Mouse (Mus musculus) thymus, adult 2 months (tissue): ENCODE measurements around the gene Gm15737. TPM values are rescaled to one million over a fixed set of nuclear protein-coding genes. Genes with fewer than 3 reads are reported as not detected.

Experiments
- DNase-seq: peaks from one replicate; pipeline ENCODE4 v3.0.0; 2021
- H3K27ac ChIP-seq: fragments of 200-500 bp; 2 replicates; pipeline ENCODE4 v1.5.1; 2012; ENCODE audit warnings: low read length, control low read depth; ENCODE audit not compliant: control insufficient read depth, insufficient read depth
- H3K27me3 ChIP-seq: fragments of 200-500 bp; 2 replicates; pipeline ENCODE4 v1.6.1; 2012; ENCODE audit warnings: mild to moderate bottlenecking, low read length, moderate library complexity, mixed read lengths; ENCODE audit not compliant: control insufficient read depth, insufficient read depth
- H3K36me3 ChIP-seq: fragments of 200-500 bp; 2 replicates; pipeline ENCODE4 v1.6.1; 2012; ENCODE audit warnings: mild to moderate bottlenecking, low read length, moderate library complexity; ENCODE audit not compliant: control insufficient read depth, insufficient read depth
- H3K4me1 ChIP-seq: fragments of 200-500 bp; replicated peaks from 2 replicates; pipeline ENCODE4 v1.6.1; 2012; ENCODE audit warnings: low read length; ENCODE audit not compliant: control insufficient read depth, insufficient read depth
- H3K4me3 ChIP-seq: fragments of 200-500 bp; 2 replicates; pipeline ENCODE4 v1.5.1; 2012; ENCODE audit warnings: mild to moderate bottlenecking, low read length, control low read depth, moderate library complexity; ENCODE audit not compliant: control insufficient read depth, insufficient read depth
- CTCF ChIP-seq: fragments of 200-500 bp; IDR thresholded peaks from 2 replicates; pipeline ENCODE4 v1.5.1; 2012; ENCODE audit warnings: mild to moderate bottlenecking, control low read depth, low read length, moderate library complexity, borderline replicate concordance; ENCODE audit not compliant: control insufficient read depth, poor library complexity, insufficient read depth; ENCODE audit errors: extremely low read depth
- POLR2A ChIP-seq: fragments of 200-500 bp; IDR thresholded peaks from 2 replicates; pipeline ENCODE4 v1.6.1; 2012; ENCODE audit warnings: mild to moderate bottlenecking, low read length, control low read depth, moderate library complexity; ENCODE audit not compliant: control insufficient read depth, poor library complexity, insufficient read depth; ENCODE audit errors: extremely low read depth
- WGBS: fragments of 180-500 bp; shearing (Covaris S2); methylation state at CpG from one replicate; pipeline ENCODE4 v1.1.7; 2018; 5-methylcytosine and 5-hydroxymethylcytosine counted together
- polyA plus RNA-seq: library from polyadenylated mRNA; depleted of rRNA; stranded (reverse); fragments of >200 nt; gene quantifications from 2 replicates; pipeline ENCODE4 v1.2.3, GENCODE M21; 2012

Gene Gm15737
- polyA plus RNA-seq, 1 experiment, result not detected

- Histone ChIP-seq H3K27ac (no peak overlapping the region), H3K36me3 (no peaks in the 10 kb centered on the region), H3K4me1 (no peaks in the 10 kb centered on the region), H3K27me3 (no peaks in the 10 kb centered on the region), H3K4me3 (no peak overlapping the region)
- no peak for DNase-seq
- 91% methylated on average over 4 of the region's 4 CpGs for WGBS
- no peak for TF ChIP-seq CTCF
These were observed 14.3 kb upstream of the Gm15737 start for GRCm38 (mm10) chr6:92854873-92855272.

GRCm38 (mm10) chr6:92857761-92858160 lies 11.4 kb upstream of the Gm15737 start:
- Histone ChIP-seq H3K4me3 (no peak overlapping the region), H3K27ac (no peak overlapping the region), H3K4me1 (no peaks in the 10 kb centered on the region), H3K36me3 (no peaks in the 10 kb centered on the region), H3K27me3 (no peaks in the 10 kb centered on the region)
- DNase-seq, result no peak
- TF ChIP-seq POLR2A (no peak), CTCF (no peak)
- 93% methylated on average over 13 of the region's 13 CpGs for WGBS

- H3K27me3 ChIP-seq, result no peaks in the 10 kb centered on the region
- no peak overlapping the region for H3K4me3 ChIP-seq
- TF ChIP-seq CTCF (no peak), POLR2A (no peak)
- DNase-seq, result no peak
- H3K4me1 ChIP-seq, result no peaks in the 10 kb centered on the region
- no peaks in the 10 kb centered on the region for H3K36me3 ChIP-seq
- H3K27ac ChIP-seq, result no peak overlapping the region
- 75% methylated on average over 12 of the region's 12 CpGs for WGBS
These were observed 10.2 kb upstream of the Gm15737 start for GRCm38 (mm10) chr6:92858721-92859510.

GRCm38 (mm10) chr6:92860285-92860912 lies 8.8 kb upstream of the Gm15737 start:
- TF ChIP-seq CTCF, result no peak
- no peak for TF ChIP-seq POLR2A
- Histone ChIP-seq H3K4me3 (no peak overlapping the region), H3K4me1 (no peaks in the 10 kb centered on the region), H3K36me3 (no peaks in the 10 kb centered on the region), H3K27ac (no peak overlapping the region), H3K27me3 (no peaks in the 10 kb centered on the region)
- no peak for DNase-seq
- 90% methylated on average over 5 of the region's 5 CpGs for WGBS

- no peaks in the 10 kb centered on the region for H3K27me3 ChIP-seq
- H3K27ac ChIP-seq, result no peak overlapping the region
- no peak overlapping the region for H3K4me3 ChIP-seq
- DNase-seq, result no peak
- TF ChIP-seq POLR2A (no peak), CTCF (no peak)
- no peaks in the 10 kb centered on the region for H3K4me1 ChIP-seq
- no peaks in the 10 kb centered on the region for H3K36me3 ChIP-seq
- 92% methylated on average over 9 of the region's 9 CpGs for WGBS
These were observed 6.6 kb upstream of the Gm15737 start for GRCm38 (mm10) chr6:92862599-92862998.

GRCm38 (mm10) chr6:92869582-92870219 lies 544 bp downstream of the Gm15737 start:
- Histone ChIP-seq H3K36me3 (no peaks in the 10 kb centered on the region), H3K4me3 (no peak overlapping the region)

GRCm38 (mm10) chr6:92871813-92872212 lies 2.7 kb downstream of the Gm15737 start:
- no peak overlapping the region for H3K27ac ChIP-seq
- WGBS, result 86% methylated on average over 4 of the region's 4 CpGs
- DNase-seq, result no peak
- no peak overlapping the region for H3K4me3 ChIP-seq
- H3K27me3 ChIP-seq, result no peaks in the 10 kb centered on the region
- no peaks in the 10 kb centered on the region for H3K36me3 ChIP-seq
- TF ChIP-seq POLR2A, result no peak
- no peak for TF ChIP-seq CTCF
- no peaks in the 10 kb centered on the region for H3K4me1 ChIP-seq

More at GRCm38 (mm10) chr6:92869582-92870219, 544 bp downstream of the Gm15737 start:
- Histone ChIP-seq H3K27me3 (no peaks in the 10 kb centered on the region), H3K4me1 (no peaks in the 10 kb centered on the region), H3K27ac (no peak overlapping the region)
- WGBS, result 91% methylated on average over 16 of the region's 16 CpGs
- no peak for DNase-seq
- no peak for TF ChIP-seq CTCF
- TF ChIP-seq POLR2A, result no peak
